Mouse (Mus musculus): ENCODE data around the gene Ankrd13b. TPM values are rescaled to one million over a fixed set of nuclear protein-coding genes. Genes with fewer than 3 reads are reported as not detected.

Ankrd13b gene
- total and polyA plus RNA-seq, 3 experiments, result 0.55 to 2.7 (median 1.7) TPM

DNA sequence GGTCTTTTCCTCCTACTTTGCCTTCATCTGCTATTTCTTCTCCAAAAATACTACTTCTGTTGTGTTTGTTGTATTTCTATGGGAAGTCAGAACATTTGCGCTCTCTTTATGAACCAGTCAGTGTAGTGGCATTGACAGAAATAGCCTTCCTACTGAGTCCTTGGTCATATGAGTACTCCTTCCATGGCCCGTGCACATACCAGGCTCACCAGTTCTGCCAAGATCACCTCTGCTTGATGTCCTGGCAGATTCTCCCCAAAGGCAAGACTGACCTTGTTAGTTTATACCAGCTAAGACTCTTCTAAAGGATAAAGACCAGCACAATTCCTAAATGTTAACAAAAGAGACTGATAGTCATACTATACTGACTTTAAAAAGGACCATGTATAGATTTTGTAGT is 37.8 kb downstream of the Ankrd13b start:
- peaks cover 32 to 76% of the 10 kb centered on the region in 2 experiments for H3K36me3 ChIP-seq (replicated peaks in 1 of 2; ENCODE audit: control insufficient read depth in 1 of 2, insufficient read depth in 1 of 2, low read length in 1 of 2)
- no peak overlapping the region for H3K4me2 ChIP-seq (ENCODE audit: insufficient read depth, low read depth, poor library complexity, severe bottlenecking)
- no peaks in the 10 kb centered on the region for H3K9me3 ChIP-seq (replicated peaks; ENCODE audit: low read length)
- no peak overlapping the region for H3K4me3 ChIP-seq (replicated peaks in 1 of 3; ENCODE audit: low read depth in 2 of 3, low read length in 2 of 3, poor library complexity in 1 of 3)
- dilution Hi-C loops (cut with MboI; ENCODE audit: extremely low pct_ligation_motif_present, extremely low pct_unique_long_range_greater_than_20kb, low sequenced_read_pairs) (no loop called here), in situ Hi-C loops (cut with MboI; ENCODE audit: low pct_ligation_motif_present, low pct_unique_long_range_greater_than_20kb, low sequenced_read_pairs) (loop anchor here (25.0 kb wide), 1 partner anchor 464 kb away; the partner anchor contains the start of gene Slc6a4)
- peaks cover 0 to 12% of the 10 kb centered on the region in 2 experiments; a peak in 2 of 4 replicates for H3K4me1 ChIP-seq (ENCODE audit: control insufficient read depth in 1 of 2, insufficient read depth in 2 of 2)
- TF ChIP-seq NRF1 (IDR thresholded peaks at IDR 0.05; ENCODE audit: low read depth, low read length), result no peak
- TF ChIP-seq USF2 (conservative IDR thresholded peaks at IDR 0.05; ENCODE audit: low read depth, low read length), result no peak
- TF ChIP-seq ZC3H11A (IDR thresholded peaks at IDR 0.05; ENCODE audit: low read depth, low read length), result no peak
- no peak for TF ChIP-seq TBP (conservative IDR thresholded peaks at IDR 0.05; ENCODE audit: low read depth, low read length)
- TF ChIP-seq MAZ (IDR thresholded peaks at IDR 0.05; ENCODE audit: low read depth, low read length), result no peak
- no peak for TF ChIP-seq TCF12 (IDR thresholded peaks at IDR 0.05; ENCODE audit: low read depth, low read length)
- no peak for TF ChIP-seq PAX5 (IDR thresholded peaks at IDR 0.05; ENCODE audit: low read length)
- no peak for TF ChIP-seq ELF1 (IDR thresholded peaks at IDR 0.05; ENCODE audit: low read depth, low read length)
- TF ChIP-seq E2F4 (IDR thresholded peaks at IDR 0.05; ENCODE audit: insufficient replicate concordance, low read depth, low read length), result no peak
- TF ChIP-seq ZKSCAN1 (IDR thresholded peaks at IDR 0.05; ENCODE audit: borderline replicate concordance, low read depth, low read length), result no peak
- TF ChIP-seq ZNF384 (IDR thresholded peaks at IDR 0.05; ENCODE audit: low read depth, low read length), result no peak
- TF ChIP-seq IRF4 (IDR thresholded peaks at IDR 0.05; ENCODE audit: low read depth, low read length), result no peak
- TF ChIP-seq USF1 (IDR thresholded peaks at IDR 0.05; ENCODE audit: low read depth, low read length), result no peak
- no peak overlapping the region for H3K9ac ChIP-seq (ENCODE audit: insufficient read depth, low read depth)
- no peaks in the 10 kb centered on the region for H3K27me3 ChIP-seq (replicated peaks)
- H3K79me2 ChIP-seq (replicated peaks; ENCODE audit: control insufficient read depth, extremely low read depth, insufficient read depth, poor library complexity, severe bottlenecking), result no peaks in the 10 kb centered on the region
- no peak overlapping the region for H3K27ac ChIP-seq (ENCODE audit: insufficient read depth, low read depth)
- DNase-seq (ENCODE audit: extremely low read depth), result no peak

DNA sequence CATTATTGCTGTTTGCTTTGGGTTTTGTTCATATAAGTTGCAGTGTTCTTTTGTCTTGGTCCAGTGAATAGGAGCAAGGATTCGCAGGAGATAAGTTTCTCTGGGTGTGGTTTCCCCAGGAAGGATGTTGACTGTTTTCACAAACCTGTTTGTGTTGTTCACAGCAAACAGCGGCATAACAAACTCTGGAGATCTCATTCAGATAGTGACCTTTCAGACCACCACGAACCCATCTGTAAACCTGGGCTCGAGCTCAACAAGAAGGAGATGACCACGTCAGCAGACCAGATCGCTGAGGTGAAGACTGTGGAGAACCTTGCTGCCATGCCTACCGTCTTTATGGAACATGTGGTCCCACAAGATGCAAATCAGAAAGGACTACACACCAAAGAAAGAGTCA is 40.3 kb downstream of the Ankrd13b start:
- Histone ChIP-seq H3K36me3 (replicated peaks in 1 of 2; ENCODE audit: control insufficient read depth in 1 of 2, insufficient read depth in 1 of 2, low read length in 1 of 2) (peaks cover 22 to 58% of the 10 kb centered on the region in 2 experiments), H3K4me1 (ENCODE audit: control insufficient read depth in 1 of 2, insufficient read depth in 2 of 2) (peaks cover 14 to 37% of the 10 kb centered on the region in 2 experiments), H3K79me2 (replicated peaks; ENCODE audit: control insufficient read depth, extremely low read depth, insufficient read depth, poor library complexity, severe bottlenecking) (no peaks in the 10 kb centered on the region), H3K4me3 (replicated peaks in 1 of 3; ENCODE audit: low read depth in 2 of 3, low read length in 2 of 3, poor library complexity in 1 of 3) (no peak overlapping the region), H3K27ac (ENCODE audit: insufficient read depth, low read depth) (no peak overlapping the region), H3K27me3 (replicated peaks) (no peaks in the 10 kb centered on the region), H3K9me3 (replicated peaks; ENCODE audit: low read length) (no peaks in the 10 kb centered on the region), H3K4me2 (ENCODE audit: insufficient read depth, low read depth, poor library complexity, severe bottlenecking) (no peak overlapping the region), H3K9ac (ENCODE audit: insufficient read depth, low read depth) (no peak overlapping the region)
- TF ChIP-seq JUND (conservative IDR thresholded peaks at IDR 0.05; ENCODE audit: low read depth, low read length) (no peak), HCFC1 (IDR thresholded peaks at IDR 0.05; ENCODE audit: low read depth, low read length) (no peak), MAFK (IDR thresholded peaks at IDR 0.05; ENCODE audit: insufficient replicate concordance, low read length) (no peak), UBTF (IDR thresholded peaks at IDR 0.05; ENCODE audit: low read depth, low read length) (no peak), SMC3 (IDR thresholded peaks at IDR 0.05; ENCODE audit: low read depth, low read length) (no peak), RCOR1 (conservative IDR thresholded peaks at IDR 0.05; ENCODE audit: low read depth, low read length) (no peak), MEF2A (IDR thresholded peaks at IDR 0.05; ENCODE audit: borderline replicate concordance, low read depth, low read length) (no peak), IRF4 (IDR thresholded peaks at IDR 0.05; ENCODE audit: low read depth, low read length) (no peak), ZMIZ1 (IDR thresholded peaks at IDR 0.05; ENCODE audit: low read depth, low read length) (no peak), POLR2AphosphoS2 (IDR thresholded peaks at IDR 0.05; ENCODE audit: low read depth, low read length) (no peak), ZNF384 (IDR thresholded peaks at IDR 0.05; ENCODE audit: low read depth, low read length) (no peak), TCF12 (IDR thresholded peaks at IDR 0.05; ENCODE audit: low read depth, low read length) (no peak)
- in situ Hi-C loops (cut with MboI; ENCODE audit: low pct_ligation_motif_present, low pct_unique_long_range_greater_than_20kb, low sequenced_read_pairs) (loop anchor here (5.0 to 10.0 kb wide), 4 partner anchors 104 to 344 kb away; partner anchors contain the start of gene Ssh2), dilution Hi-C loops (cut with MboI; ENCODE audit: extremely low pct_ligation_motif_present, extremely low pct_unique_long_range_greater_than_20kb, low sequenced_read_pairs) (no loop called here)
- no peak for DNase-seq (ENCODE audit: extremely low read depth)
